Mouse (Mus musculus) forebrain, embryonic 13.5 days (tissue): ENCODE results near the gene Commd1. TPM values are rescaled to one million over a fixed set of nuclear protein-coding genes. Genes with fewer than 3 reads are reported as not detected.
A peak's percentile ranks its signal among the peaks of the same experiment; 100 is the strongest.

Experiments
- ATAC-seq: fragments of 200-750 bp; cut with Nextera tagmentation; 2 replicates; pipeline ENCODE4 v1.8.0; 2017
- H3K27ac ChIP-seq: fragments of 300-500 bp; sonication (generic); 2 replicates; pipeline ENCODE4 v1.5.1; 2015; ENCODE audit warnings: inconsistent platforms, mild to moderate bottlenecking, moderate library complexity
- H3K27me3 ChIP-seq: fragments of 300-500 bp; sonication (generic); 2 replicates; pipeline ENCODE4 v1.6.1; 2015; ENCODE audit warnings: mild to moderate bottlenecking, inconsistent platforms
- H3K36me3 ChIP-seq: fragments of 300-500 bp; sonication (generic); 2 replicates; pipeline ENCODE4 v1.6.1; 2015; ENCODE audit warnings: mild to moderate bottlenecking, inconsistent platforms; ENCODE audit not compliant: poor library complexity, severe bottlenecking
- H3K4me1 ChIP-seq: fragments of 300-500 bp; sonication (generic); 2 replicates; pipeline ENCODE4 v1.6.1; 2015; ENCODE audit warnings: inconsistent platforms
- H3K4me2 ChIP-seq: fragments of 300-500 bp; sonication (generic); 2 replicates; pipeline ENCODE4 v1.6.1; 2015; ENCODE audit warnings: inconsistent platforms, mild to moderate bottlenecking, moderate library complexity
- H3K4me3 ChIP-seq: fragments of 300-500 bp; sonication (generic); 2 replicates; pipeline ENCODE4 v1.5.1; 2015; ENCODE audit warnings: mild to moderate bottlenecking, inconsistent platforms
- H3K9ac ChIP-seq: fragments of 300-500 bp; sonication (generic); 2 replicates; pipeline ENCODE4 v1.6.1; 2015; ENCODE audit warnings: mild to moderate bottlenecking, inconsistent platforms
- H3K9me3 ChIP-seq: fragments of 300-500 bp; sonication (generic); replicated peaks from 2 replicates; pipeline ENCODE4 v1.6.1; 2016; ENCODE audit warnings: inconsistent platforms
- WGBS: fragments of 180-500 bp; shearing (Covaris S2); methylation state at CpG from one replicate; pipeline ENCODE4 v1.1.7; 2015; 5-methylcytosine and 5-hydroxymethylcytosine counted together
- polyA plus RNA-seq: library from polyadenylated mRNA; unstranded; fragments of >200 nt; fragmentation: Nextera tagmentation; extraction: Ambion mirVana; gene quantifications from 2 replicates; pipeline ENCODE4 v1.2.1, GENCODE M21; 2015

The Commd1 gene
- polyA plus RNA-seq, 1 experiment from 2014 or later: 328 TPM

- Histone ChIP-seq H3K9ac (no peak overlapping the region), H3K4me3 (no peak overlapping the region), H3K36me3 (no peaks in the 10 kb centered on the region), H3K27me3 (no peaks in the 10 kb centered on the region), H3K9me3 (no peaks in the 10 kb centered on the region), H3K27ac (no peak overlapping the region), H3K4me2 (no peak overlapping the region), H3K4me1 (peaks cover 11% of the 10 kb centered on the region; the same call in 1 of the 2 replicates)
- ATAC-seq: no peak
- WGBS: 88% methylated on average over 3 of the region's 3 CpGs
These were observed 105.4 kb downstream of the Commd1 start for GRCm38 (mm10) chr11:22876680-22877330.

- H3K4me2 ChIP-seq: no peak overlapping the region
- peak; percentile 61 for ATAC-seq
- H3K9ac ChIP-seq: no peak overlapping the region
- no peak overlapping the region for H3K4me3 ChIP-seq
- WGBS: 73% methylated on average over 4 of the region's 4 CpGs
- no peaks in the 10 kb centered on the region for H3K9me3 ChIP-seq
- peaks cover 11% of the 10 kb centered on the region; the same call in 1 of the 2 replicates for H3K4me1 ChIP-seq
- peak overlapping the region; percentile 40 for H3K27ac ChIP-seq
- no peaks in the 10 kb centered on the region for H3K36me3 ChIP-seq
- H3K27me3 ChIP-seq: no peaks in the 10 kb centered on the region
These were observed 106.9 kb downstream of the Commd1 start for GRCm38 (mm10) chr11:22875279-22875678.

DNA sequence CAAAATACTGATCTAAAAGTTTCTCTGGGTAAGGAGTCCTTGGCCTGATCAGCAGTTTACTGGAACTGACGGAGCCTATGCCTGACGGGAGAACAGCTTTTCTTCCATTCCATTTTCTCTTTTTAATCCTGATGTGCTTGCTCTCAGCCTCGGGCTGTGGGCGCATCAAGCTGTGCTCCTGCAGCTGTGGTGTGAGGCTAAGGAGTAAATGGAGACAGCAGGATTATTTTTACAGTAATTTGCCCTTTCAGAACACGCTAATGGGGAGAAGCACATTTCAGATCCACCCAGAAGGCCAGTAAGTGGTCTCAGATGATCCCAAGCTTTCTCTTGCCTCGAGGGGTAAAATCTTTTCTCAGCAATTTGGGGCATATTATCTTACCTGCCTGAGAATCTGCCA, 107.4 kb downstream of the Commd1 start:
- no peaks in the 10 kb centered on the region for H3K27me3 ChIP-seq
- H3K4me2 ChIP-seq: no peak overlapping the region
- no peak overlapping the region for H3K9ac ChIP-seq
- WGBS: 48% methylated on average over 6 of the region's 6 CpGs
- no peak overlapping the region for H3K4me3 ChIP-seq
- H3K4me1 ChIP-seq: peaks cover 11% of the 10 kb centered on the region; the same call in 1 of the 2 replicates
- no peaks in the 10 kb centered on the region for H3K9me3 ChIP-seq
- peak overlapping the region; percentile 19; the same call in 1 of the 2 replicates for H3K27ac ChIP-seq
- ATAC-seq: no peak
- H3K36me3 ChIP-seq: no peaks in the 10 kb centered on the region

- Histone ChIP-seq H3K27me3 (no peaks in the 10 kb centered on the region), H3K9ac (no peak overlapping the region), H3K36me3 (no peaks in the 10 kb centered on the region), H3K4me1 (peaks cover 11% of the 10 kb centered on the region; the same call in 1 of the 2 replicates), H3K27ac (no peak overlapping the region), H3K4me3 (no peak overlapping the region), H3K4me2 (no peak overlapping the region), H3K9me3 (no peaks in the 10 kb centered on the region)
- 63% methylated on average over 4 of the region's 4 CpGs for WGBS
- no peak for ATAC-seq
These were observed 108.8 kb downstream of the Commd1 start for GRCm38 (mm10) chr11:22873383-22873782.

- no peak overlapping the region for H3K9ac ChIP-seq
- ATAC-seq: no peak
- 61% methylated on average over 4 of the region's 4 CpGs for WGBS
These were observed 109.9 kb downstream of the Commd1 start for GRCm38 (mm10) chr11:22872307-22872680.

DNA sequence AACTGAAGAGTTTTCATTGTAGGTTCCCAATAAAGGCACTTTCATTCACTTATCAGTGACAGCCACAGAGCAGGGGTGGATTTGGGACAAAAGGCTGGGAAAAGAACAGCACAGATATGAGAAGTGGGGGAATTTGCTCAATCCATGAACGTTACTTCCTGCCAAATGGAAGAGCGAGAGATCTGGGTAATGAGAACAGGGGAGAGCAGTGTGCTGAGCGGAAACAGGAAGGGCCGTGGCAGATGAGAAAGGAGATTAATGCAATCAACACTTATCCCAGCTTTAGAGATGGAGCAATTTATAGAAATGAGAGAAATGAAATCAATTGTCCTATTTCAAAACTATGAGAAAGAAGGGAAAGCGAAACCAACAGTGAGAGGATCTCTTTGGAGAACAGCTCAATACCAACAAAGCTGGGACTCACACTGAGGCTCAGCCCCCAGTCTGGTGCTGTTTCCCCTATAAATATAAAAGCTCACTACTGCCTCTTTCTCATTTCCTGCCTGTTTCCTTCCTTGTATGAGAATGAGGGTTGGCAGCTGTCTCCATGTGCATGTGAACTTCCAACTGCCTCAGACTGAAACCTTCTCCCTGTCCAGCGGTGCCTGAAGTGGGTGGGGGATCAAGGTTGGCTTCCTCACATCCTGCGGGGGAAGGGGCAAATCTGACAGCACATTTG, 110.4 kb downstream of the Commd1 start:
- no peaks in the 10 kb centered on the region for H3K36me3 ChIP-seq
- ATAC-seq: no peak
- H3K9ac ChIP-seq: no peak overlapping the region
- no peak overlapping the region; the same call in 1 of the 2 replicates for H3K27ac ChIP-seq
- no peak overlapping the region for H3K4me2 ChIP-seq
- no peaks in the 10 kb centered on the region for H3K27me3 ChIP-seq
- no peak overlapping the region for H3K4me3 ChIP-seq
- 70% methylated on average over 7 of the region's 7 CpGs for WGBS
- H3K4me1 ChIP-seq: peaks cover 11% of the 10 kb centered on the region; the same call in 1 of the 2 replicates
- H3K9me3 ChIP-seq: no peaks in the 10 kb centered on the region

More at GRCm38 (mm10) chr11:22872307-22872680, 109.9 kb downstream of the Commd1 start:
- no peaks in the 10 kb centered on the region for H3K27me3 ChIP-seq
- H3K4me2 ChIP-seq: no peak overlapping the region
- no peaks in the 10 kb centered on the region for H3K9me3 ChIP-seq
- H3K4me3 ChIP-seq: no peak overlapping the region
- no peak overlapping the region; the same call in 1 of the 2 replicates for H3K27ac ChIP-seq
- peaks cover 11% of the 10 kb centered on the region; the same call in 1 of the 2 replicates for H3K4me1 ChIP-seq
- no peaks in the 10 kb centered on the region for H3K36me3 ChIP-seq

GRCm38 (mm10) chr11:22868582-22868981, 113.6 kb downstream of the Commd1 start:
- 89% methylated on average over 8 of the region's 8 CpGs for WGBS

GRCm38 (mm10) chr11:22867691-22868090, 114.5 kb downstream of the Commd1 start:
- H3K36me3 ChIP-seq: no peaks in the 10 kb centered on the region
- no peak overlapping the region for H3K27ac ChIP-seq
- no peak overlapping the region for H3K4me3 ChIP-seq
- H3K9ac ChIP-seq: no peak overlapping the region
- no peaks in the 10 kb centered on the region for H3K9me3 ChIP-seq
- peaks cover 23% of the 10 kb centered on the region for H3K4me1 ChIP-seq
- no peak overlapping the region for H3K4me2 ChIP-seq
- H3K27me3 ChIP-seq: 0 out of 2 replicates have a peak, but pooled peaks cover 8% of the 10 kb centered on the region
- no peak for ATAC-seq
- WGBS: 90% methylated on average over 5 of the region's 5 CpGs

More at GRCm38 (mm10) chr11:22868582-22868981, 113.6 kb downstream of the Commd1 start:
- Histone ChIP-seq H3K36me3 (no peaks in the 10 kb centered on the region), H3K27ac (no peak overlapping the region), H3K4me2 (no peak overlapping the region), H3K4me1 (peaks cover 20% of the 10 kb centered on the region), H3K9me3 (no peaks in the 10 kb centered on the region), H3K9ac (no peak overlapping the region), H3K4me3 (no peak overlapping the region), H3K27me3 (0 out of 2 replicates have a peak, but pooled peaks cover 2% of the 10 kb centered on the region)
- no peak for ATAC-seq

GRCm38 (mm10) chr11:22865635-22866246, 116.4 kb downstream of the Commd1 start:
- ATAC-seq: no peak
- no peak overlapping the region for H3K4me3 ChIP-seq
- 90% methylated on average over 7 of the region's 7 CpGs for WGBS
- H3K27me3 ChIP-seq: peaks cover 24% of the 10 kb centered on the region
- no peak overlapping the region for H3K4me2 ChIP-seq
- no peak overlapping the region for H3K9ac ChIP-seq
- H3K27ac ChIP-seq: no peak overlapping the region
- peaks cover 18% of the 10 kb centered on the region for H3K4me1 ChIP-seq
- no peaks in the 10 kb centered on the region for H3K36me3 ChIP-seq
- no peaks in the 10 kb centered on the region for H3K9me3 ChIP-seq

GRCm38 (mm10) chr11:22864305-22865060, 117.7 kb downstream of the Commd1 start:
- ATAC-seq: peak; percentile 59; the same call in 1 of the 2 replicates
- Histone ChIP-seq H3K4me3 (no peak overlapping the region), H3K36me3 (no peaks in the 10 kb centered on the region), H3K27ac (no peak overlapping the region), H3K9ac (no peak overlapping the region), H3K4me1 (peaks cover 29% of the 10 kb centered on the region), H3K4me2 (no peak overlapping the region), H3K27me3 (peaks cover 37% of the 10 kb centered on the region), H3K9me3 (no peaks in the 10 kb centered on the region)
- WGBS: 24% methylated on average over 8 of the region's 8 CpGs

GRCm38 (mm10) chr11:22863581-22863980, 118.6 kb downstream of the Commd1 start:
- no peak overlapping the region for H3K9ac ChIP-seq
- peaks cover 46% of the 10 kb centered on the region for H3K27me3 ChIP-seq
- WGBS: 36% methylated on average over 4 of the region's 4 CpGs
- peaks cover 35% of the 10 kb centered on the region for H3K4me1 ChIP-seq
- no peaks in the 10 kb centered on the region for H3K36me3 ChIP-seq
- ATAC-seq: no peak
- no peak overlapping the region for H3K4me2 ChIP-seq
- no peaks in the 10 kb centered on the region for H3K9me3 ChIP-seq
- 0 out of 2 replicates have a peak overlapping the region, but pooled peaks have one; percentile 3 for H3K27ac ChIP-seq
- H3K4me3 ChIP-seq: no peak overlapping the region
